Mouse (Mus musculus) lung, embryonic 15.5 days (tissue): Measurements from ENCODE around the gene C330021F23Rik. TPM values are rescaled to one million over a fixed set of nuclear protein-coding genes. Genes with fewer than 3 reads are reported as not detected.

Experiments
- ATAC-seq: fragments of 200-750 bp; cut with Nextera tagmentation; 2 replicates; pipeline ENCODE4 v1.8.0; 2017; ENCODE audit warnings: moderate number of reproducible peaks, borderline replicate concordance; ENCODE audit not compliant: low FRiP score, low TSS enrichment; ENCODE audit errors: extremely low read depth
- H3K27ac ChIP-seq: fragments of 300-500 bp; sonication (generic); 2 replicates; pipeline ENCODE4 v1.5.1; 2015; ENCODE audit warnings: moderate library complexity, mild to moderate bottlenecking, inconsistent platforms
- H3K27me3 ChIP-seq: fragments of 300-500 bp; sonication (generic); 2 replicates; pipeline ENCODE4 v1.6.1; 2015; ENCODE audit warnings: inconsistent platforms
- H3K36me3 ChIP-seq: fragments of 300-500 bp; sonication (generic); 2 replicates; pipeline ENCODE4 v1.6.1; 2015; ENCODE audit warnings: inconsistent platforms
- H3K4me1 ChIP-seq: fragments of 300-500 bp; sonication (generic); 2 replicates; pipeline ENCODE4 v1.6.1; 2015; ENCODE audit warnings: inconsistent platforms
- H3K4me2 ChIP-seq: fragments of 300-500 bp; sonication (generic); 2 replicates; pipeline ENCODE4 v1.6.1; 2015; ENCODE audit warnings: inconsistent platforms, mild to moderate bottlenecking, moderate library complexity
- H3K4me3 ChIP-seq: fragments of 300-500 bp; sonication (generic); 2 replicates; pipeline ENCODE4 v1.5.1; 2015; ENCODE audit warnings: mild to moderate bottlenecking, inconsistent platforms
- H3K9ac ChIP-seq: fragments of 300-500 bp; sonication (generic); 2 replicates; pipeline ENCODE4 v1.6.1; 2015; ENCODE audit warnings: inconsistent platforms
- H3K9me3 ChIP-seq: fragments of 300-500 bp; sonication (generic); 2 replicates; pipeline ENCODE4 v1.6.1; 2016; ENCODE audit warnings: inconsistent platforms
- WGBS: fragments of 180-500 bp; shearing (Covaris S2); methylation state at CpG from one replicate; pipeline ENCODE4 v1.1.7; 2015; 5-methylcytosine and 5-hydroxymethylcytosine counted together
- polyA plus RNA-seq: library from polyadenylated mRNA; unstranded; fragments of >200 nt; fragmentation: Nextera tagmentation; extraction: Ambion mirVana; gene quantifications from 2 replicates; pipeline ENCODE4 v1.2.1, GENCODE M21; 2015

The C330021F23Rik gene
- polyA plus RNA-seq, 1 experiment from 2014 or later: 0.77 TPM

- no peak for ATAC-seq
- 50% methylated on average over 5 of the region's 5 CpGs for WGBS
- H3K4me3 ChIP-seq: no peak overlapping the region
- no peak overlapping the region for H3K27ac ChIP-seq
- H3K27me3 ChIP-seq: peaks cover 8% of the 10 kb centered on the region; the same call in 1 of the 2 replicates
- no peak overlapping the region for H3K4me2 ChIP-seq
- H3K36me3 ChIP-seq: no peaks in the 10 kb centered on the region
- H3K9ac ChIP-seq: no peak overlapping the region
- H3K9me3 ChIP-seq: no peaks in the 10 kb centered on the region
- H3K4me1 ChIP-seq: peaks cover 5% of the 10 kb centered on the region
These were observed 59.2 kb downstream of the C330021F23Rik start for GRCm38 (mm10) chr8:3626971-3627370.

GRCm38 (mm10) chr8:3628014-3628413, 60.2 kb downstream of the C330021F23Rik start:
- no peak for ATAC-seq
- no peaks in the 10 kb centered on the region for H3K36me3 ChIP-seq
- H3K9me3 ChIP-seq: no peaks in the 10 kb centered on the region
- H3K27ac ChIP-seq: no peak overlapping the region
- H3K4me2 ChIP-seq: no peak overlapping the region
- no peak overlapping the region for H3K9ac ChIP-seq
- WGBS: 19% methylated on average over 5 of the region's 5 CpGs
- H3K27me3 ChIP-seq: peaks cover 8% of the 10 kb centered on the region; the same call in 1 of the 2 replicates
- no peak overlapping the region for H3K4me3 ChIP-seq
- no peaks in the 10 kb centered on the region for H3K4me1 ChIP-seq

GRCm38 (mm10) chr8:3630647-3631477, 63.1 kb downstream of the C330021F23Rik start, which contains the start of gene Stxbp2:
Gene Stxbp2, plus strand, starts transcription at chr8:3630955.
- Histone ChIP-seq H3K9me3 (no peaks in the 10 kb centered on the region), H3K27ac (no peak within 1 kb of the TSS), H3K4me1 (no peaks in the 10 kb centered on the region), H3K4me3 (peak within 1 kb of the TSS; percentile 63), H3K27me3 (peaks cover 8% of the 10 kb centered on the region; the same call in 1 of the 2 replicates), H3K4me2 (peak within 1 kb of the TSS; percentile 75), H3K36me3 (no peaks in the 10 kb centered on the region), H3K9ac (peak within 1 kb of the TSS; percentile 52)
- 5% methylated on average over 47 of the region's 47 CpGs for WGBS
- ATAC-seq: peak; percentile 91

- no peaks in the 10 kb centered on the region for H3K36me3 ChIP-seq
- peak overlapping the region; percentile 63 for H3K4me3 ChIP-seq
- no peak overlapping the region for H3K27ac ChIP-seq
- WGBS: 11% methylated on average over 8 of the region's 8 CpGs
- peak overlapping the region; percentile 52 for H3K9ac ChIP-seq
- peak; percentile 51 for ATAC-seq
- H3K4me1 ChIP-seq: no peaks in the 10 kb centered on the region
- H3K27me3 ChIP-seq: peaks cover 8% of the 10 kb centered on the region; the same call in 1 of the 2 replicates
- H3K4me2 ChIP-seq: peak overlapping the region; percentile 75
- H3K9me3 ChIP-seq: no peaks in the 10 kb centered on the region
These were observed 63.7 kb downstream of the C330021F23Rik start for GRCm38 (mm10) chr8:3631478-3631875.

Other genes starting within 250 kb of the C330021F23Rik start
- gene A430078G23Rik, start 214.6 kb upstream of the C330021F23Rik start, polyA plus RNA-seq: 0.08 and 0.59 TPM in 2 replicates
- gene Arhgef18, start 175.0 kb upstream of the C330021F23Rik start, polyA plus RNA-seq: 6.7 and 7.8 TPM in 2 replicates
- 9.2 and 11.4 TPM in 2 replicates for gene Pex11g, start 100.3 kb upstream of the C330021F23Rik start, polyA plus RNA-seq
- gene Tex45, start 97.1 kb upstream of the C330021F23Rik start, polyA plus RNA-seq: not detected in 2 replicates
- gene Zfp358, start 74.9 kb upstream of the C330021F23Rik start, polyA plus RNA-seq: 44.6 and 45.2 TPM in 2 replicates
- gene Mcoln1, start 67.5 kb upstream of the C330021F23Rik start, polyA plus RNA-seq: 45.7 and 50.7 TPM in 2 replicates
- 21.7 and 29.9 TPM in 2 replicates for gene Pnpla6, start 52.6 kb upstream of the C330021F23Rik start, polyA plus RNA-seq
- 5.8 and 6.9 TPM in 2 replicates for gene Camsap3, start 19.3 kb downstream of the C330021F23Rik start, polyA plus RNA-seq
- 58.0 and 61.8 TPM in 2 replicates for gene Xab2, start 53.3 kb downstream of the C330021F23Rik start, polyA plus RNA-seq
- gene Pet100, start 53.6 kb downstream of the C330021F23Rik start, polyA plus RNA-seq: 83.5 and 91.0 TPM in 2 replicates
- gene Pcp2, start 57.6 kb downstream of the C330021F23Rik start, polyA plus RNA-seq: 0.12 TPM in 1 of 2 replicates, not detected in the other
- gene Stxbp2, start 63.0 kb downstream of the C330021F23Rik start, polyA plus RNA-seq: 75.6 and 84.6 TPM in 2 replicates
- gene Retn, start 87.8 kb downstream of the C330021F23Rik start, polyA plus RNA-seq: not detected in 2 replicates
- gene Mcemp1, start 97.8 kb downstream of the C330021F23Rik start, polyA plus RNA-seq: 1.8 and 2.0 TPM in 2 replicates
- gene Fcor, start 104.4 kb downstream of the C330021F23Rik start, polyA plus RNA-seq: 6.8 and 8.2 TPM in 2 replicates
- gene Trappc5, start 108.3 kb downstream of the C330021F23Rik start, polyA plus RNA-seq: 38.4 and 39.4 TPM in 2 replicates
- 0.23 TPM in 1 of 2 replicates, not detected in the other for gene Fcer2a, start 126.2 kb downstream of the C330021F23Rik start, polyA plus RNA-seq
- 0.40 and 0.47 TPM in 2 replicates for gene Clec4g, start 152.7 kb downstream of the C330021F23Rik start, polyA plus RNA-seq
- 0.26 and 0.34 TPM in 2 replicates for gene Cd209a, start 181.0 kb downstream of the C330021F23Rik start, polyA plus RNA-seq